ENCODE assay signal across 8 mouse cellular contexts in genomic region chr3:96499481-96500288, GRCm38 (mm10). TPM values are rescaled to one million over a fixed set of nuclear protein-coding genes. Genes with fewer than 3 reads are reported as not detected.
DNase-seq lines count a peak whose midpoint lies in the region; ATAC-seq and TF ChIP-seq lines count a peak whose summit lies in the region.

No protein-coding gene starts in this region.

- H3K36me3 ChIP-seq in forebrain, embryonic 14.5 days (ENCODE audit: control insufficient read depth, insufficient read depth, low read length), result no peaks in the 10 kb centered on the region
- H3K36me3 ChIP-seq in liver, postnatal 0 days (replicated peaks; ENCODE audit: insufficient read depth, low read length), result no peaks in the 10 kb centered on the region
- no peaks in the 10 kb centered on the region for H3K36me3 ChIP-seq in neural tube, embryonic 13.5 days
- H3K36me3 ChIP-seq in testis, adult 2 months (ENCODE audit: control insufficient read depth, insufficient read depth, low read length), result no peaks in the 10 kb centered on the region

- TF ChIP-seq CTCF in liver, postnatal 0 days (IDR thresholded peaks at IDR 0.05; ENCODE audit: low read depth), result no peak
- no peak for TF ChIP-seq CTCF in testis, adult 2 months (IDR thresholded peaks at IDR 0.05; ENCODE audit: control insufficient read depth, insufficient read depth, insufficient replicate concordance, low read depth, low read length)

- peak overlapping the region; percentile 58 for H3K27ac ChIP-seq in forebrain, embryonic 14.5 days (ENCODE audit: low read depth, low read length)
- H3K27ac ChIP-seq in liver, postnatal 0 days (ENCODE audit: low read depth), result peak overlapping the region; percentile 93
- peak overlapping the region; percentile 78 for H3K27ac ChIP-seq in neural tube, embryonic 13.5 days (replicated peaks)
- H3K27ac ChIP-seq in testis, adult 2 months (ENCODE audit: control insufficient read depth, insufficient read depth, low read depth, low read length), result peak overlapping the region; percentile 79

- no peaks in the 10 kb centered on the region for H3K27me3 ChIP-seq in forebrain, embryonic 14.5 days (replicated peaks; ENCODE audit: control insufficient read depth, insufficient read depth, low read length)
- H3K27me3 ChIP-seq in liver, postnatal 0 days (ENCODE audit: insufficient read depth, low read length), result no peaks in the 10 kb centered on the region
- no peaks in the 10 kb centered on the region for H3K27me3 ChIP-seq in neural tube, embryonic 13.5 days
- no peaks in the 10 kb centered on the region for H3K27me3 ChIP-seq in testis, adult 2 months (ENCODE audit: control insufficient read depth, insufficient read depth, low read length)

- peak; percentile 45 for ATAC-seq in forebrain, embryonic 14.5 days
- ATAC-seq in liver, postnatal 0 days, result peak; percentile 37
- peak; percentile 51 for ATAC-seq in neural tube, embryonic 13.5 days (ENCODE audit: low read depth)

- intact Hi-C loops in heart, postnatal 14 days (cut with DNase I), result loop anchor here (5.0 kb wide), 1 partner anchor 222 kb away; no protein-coding TSS in a partner anchor

- no peaks in the 10 kb centered on the region for H3K4me1 ChIP-seq in forebrain, embryonic 14.5 days (ENCODE audit: control insufficient read depth, insufficient read depth, low read length)
- peaks cover 6% of the 10 kb centered on the region for H3K4me1 ChIP-seq in liver, postnatal 0 days (ENCODE audit: insufficient read depth)
- H3K4me1 ChIP-seq in neural tube, embryonic 13.5 days (replicated peaks), result peaks cover 18% of the 10 kb centered on the region
- H3K4me1 ChIP-seq in testis, adult 2 months (ENCODE audit: control insufficient read depth, insufficient read depth, low read length), result peaks cover 2% of the 10 kb centered on the region; the same call in 1 of the 2 replicates

- WGBS in forebrain, embryonic 14.5 days, result under 1% methylated on average over 36 of the region's 36 CpGs
- WGBS in liver, postnatal 0 days (ENCODE audit: insufficient replicate concordance), result under 1% methylated on average over 36 of the region's 36 CpGs
- WGBS in neural tube, embryonic 13.5 days, result under 1% methylated on average over 36 of the region's 36 CpGs

- peak overlapping the region; percentile 63 for H3K9ac ChIP-seq in forebrain, embryonic 14.5 days (ENCODE audit: low read length)
- peak overlapping the region; percentile 80 for H3K9ac ChIP-seq in liver, postnatal 0 days (replicated peaks)
- peak overlapping the region; percentile 76 for H3K9ac ChIP-seq in neural tube, embryonic 13.5 days

- peak overlapping the region; percentile 48 for H3K4me2 ChIP-seq in forebrain, embryonic 14.5 days (ENCODE audit: low read length)
- peak overlapping the region; percentile 78 for H3K4me2 ChIP-seq in liver, postnatal 0 days (ENCODE audit: low read depth, low read length)
- H3K4me2 ChIP-seq in neural tube, embryonic 13.5 days, result peak overlapping the region; percentile 99

- TF ChIP-seq POLR2A in testis, adult 2 months (IDR thresholded peaks at IDR 0.05; ENCODE audit: control insufficient read depth, low read depth, low read length), result no peak; the same call in 1 of the 2 replicates

- TF ChIP-seq EP300 in liver, postnatal 0 days (IDR thresholded peaks at IDR 0.05; ENCODE audit: low read depth), result no peak; the same call in 1 of the 2 replicates

- peak overlapping the region; percentile 61 for H3K4me3 ChIP-seq in forebrain, embryonic 14.5 days (ENCODE audit: low read depth, low read length)
- H3K4me3 ChIP-seq in liver, postnatal 0 days (ENCODE audit: low read depth, low read length), result peak overlapping the region; percentile 71
- peak overlapping the region; percentile 70 for H3K4me3 ChIP-seq in neural tube, embryonic 13.5 days
- H3K4me3 ChIP-seq in testis, adult 2 months (ENCODE audit: control insufficient read depth, low read depth, low read length), result peak overlapping the region; percentile 86

- H3K9me3 ChIP-seq in forebrain, embryonic 14.5 days (replicated peaks; ENCODE audit: control insufficient read depth, low read length), result no peaks in the 10 kb centered on the region
- no peaks in the 10 kb centered on the region for H3K9me3 ChIP-seq in liver, postnatal 0 days (ENCODE audit: low read length)
- H3K9me3 ChIP-seq in neural tube, embryonic 13.5 days, result no peaks in the 10 kb centered on the region

- DNase-seq in ES-CJ7 (ENCODE audit: low read depth, low spot score), result peak; percentile 75
- DNase-seq in cerebellum, adult 11 months, result peak; percentile 78
- DNase-seq in forebrain, embryonic 14.5 days (ENCODE audit: low spot score), result peak; percentile 91
- DNase-seq in heart, postnatal 14 days, result peak; percentile 74 to 79
- peak; percentile 86 for DNase-seq in layer of hippocampus, adult 11-12 months (ENCODE audit: low spot score)
- DNase-seq in liver, postnatal 0 days, result peak; percentile 83

RNA-seq across cellular contexts. Expression of gene Hfe2, which starts 25.3 kb away (rescaled TPM):
- 0.41 and 0.52 TPM in 2 replicates for polyA plus RNA-seq in forebrain, embryonic 14.5 days (2014; fragmentation: Nextera tagmentation; extraction: Ambion mirVana)
- 100 to 1,000 TPM; 219 to 221 TPM for total RNA-seq in heart, postnatal 14 days (2021)
- 19.2 and 21.8 TPM in 2 replicates for polyA plus RNA-seq in liver, postnatal 0 days (2015; fragmentation: Nextera tagmentation; extraction: Ambion mirVana)
- polyA plus RNA-seq in neural tube, embryonic 13.5 days (2015; fragmentation: Nextera tagmentation; extraction: Ambion mirVana), result 1.0 and 1.4 TPM in 2 replicates
- polyA plus RNA-seq in testis, adult 2 months (2012; rRNA removed), result 7.8 and 9.0 TPM in 2 replicates

RNA-seq across cellular contexts. Expression of gene BC107364, which starts 47.6 kb away (rescaled TPM):
- polyA plus RNA-seq in forebrain, embryonic 14.5 days (2014; fragmentation: Nextera tagmentation; extraction: Ambion mirVana), result not detected in 2 replicates
- total RNA-seq in heart, postnatal 14 days (2021), result not detected
- polyA plus RNA-seq in liver, postnatal 0 days (2015; fragmentation: Nextera tagmentation; extraction: Ambion mirVana), result not detected in 2 replicates
- polyA plus RNA-seq in neural tube, embryonic 13.5 days (2015; fragmentation: Nextera tagmentation; extraction: Ambion mirVana), result not detected in 2 replicates
- polyA plus RNA-seq in testis, adult 2 months (2012; rRNA removed), result 4.7 and 5.5 TPM in 2 replicates

RNA-seq across cellular contexts. Expression of gene Txnip, which starts 58.1 kb away (rescaled TPM):
- polyA plus RNA-seq in forebrain, embryonic 14.5 days (2014; fragmentation: Nextera tagmentation; extraction: Ambion mirVana), result 60.7 and 79.0 TPM in 2 replicates
- total RNA-seq in heart, postnatal 14 days (2021), result 100 to 1,000 TPM; 512 to 552 TPM
- polyA plus RNA-seq in liver, postnatal 0 days (2015; fragmentation: Nextera tagmentation; extraction: Ambion mirVana), result 65.3 and 72.4 TPM in 2 replicates
- 74.7 and 78.0 TPM in 2 replicates for polyA plus RNA-seq in neural tube, embryonic 13.5 days (2015; fragmentation: Nextera tagmentation; extraction: Ambion mirVana)
- 73.8 and 75.5 TPM in 2 replicates for polyA plus RNA-seq in testis, adult 2 months (2012; rRNA removed)

Comparison
In these comparisons a context has a peak if more than half of its experiments do, and no peak if none do; other contexts are left out.
1. Peak in every context shown above with its lines: DNase-seq, ATAC-seq, H3K4me3 ChIP-seq and H3K27ac ChIP-seq.
2. H3K4me2 ChIP-seq: peak in every context shown above with its lines; median percentile 99 in neural tube, embryonic 13.5 days; 78 in liver, postnatal 0 days; 48 in forebrain, embryonic 14.5 days.